Mouse (Mus musculus) neural tube, embryonic 11.5 days (tissue): ENCODE measurements around the gene Adh6a. TPM values are rescaled to one million over a fixed set of nuclear protein-coding genes. Genes with fewer than 3 reads are reported as not detected.

Experiments used
- ATAC-seq: fragments of 200-750 bp; cut with Nextera tagmentation; 2 replicates; pipeline ENCODE4 v1.8.0; 2017; ENCODE audit warnings: moderate number of reproducible peaks, mild to moderate bottlenecking, moderate TSS enrichment, moderate library complexity; ENCODE audit not compliant: insufficient read depth, low FRiP score, low TSS enrichment
- DNase-seq: peaks from one replicate; pipeline ENCODE4 v3.0.0-alpha.2; 2015; ENCODE audit warnings: low spot score
- H3K27ac ChIP-seq: fragments of 300-500 bp; sonication (generic); 2 replicates; pipeline ENCODE4 v1.5.1; 2014; ENCODE audit warnings: low read depth, mild to moderate bottlenecking, low read length
- H3K27me3 ChIP-seq: fragments of 300-500 bp; sonication (generic); 2 replicates; pipeline ENCODE4 v1.6.1; 2014; ENCODE audit warnings: mild to moderate bottlenecking, low read length, mixed read lengths; ENCODE audit not compliant: control insufficient read depth, insufficient read depth
- H3K36me3 ChIP-seq: fragments of 300-500 bp; sonication (generic); 2 replicates; pipeline ENCODE4 v1.6.1; 2014; ENCODE audit warnings: mild to moderate bottlenecking, low read length, moderate library complexity, mixed read lengths; ENCODE audit not compliant: control insufficient read depth, insufficient read depth
- H3K4me1 ChIP-seq: fragments of 300-500 bp; sonication (generic); 2 replicates; pipeline ENCODE4 v1.6.1; 2014; ENCODE audit warnings: low read length, mixed read lengths; ENCODE audit not compliant: control insufficient read depth, insufficient read depth
- H3K4me2 ChIP-seq: fragments of 300-500 bp; sonication (generic); 2 replicates; pipeline ENCODE4 v1.6.1; 2014; ENCODE audit warnings: low read depth, mild to moderate bottlenecking, moderate library complexity
- H3K4me3 ChIP-seq: fragments of 300-500 bp; sonication (generic); 2 replicates; pipeline ENCODE4 v1.5.1; 2014; ENCODE audit warnings: low read depth, low read length
- H3K9ac ChIP-seq: fragments of 300-500 bp; sonication (generic); 2 replicates; pipeline ENCODE4 v1.6.1; 2014; ENCODE audit warnings: mild to moderate bottlenecking, low read length
- H3K9me3 ChIP-seq: fragments of 300-500 bp; sonication (generic); 2 replicates; pipeline ENCODE4 v1.6.1; 2016; ENCODE audit warnings: low read length; ENCODE audit not compliant: control insufficient read depth
- WGBS: fragments of 180-500 bp; shearing (Covaris S2); extraction: QIAGEN DNeasy Blood & Tissue Kit; methylation state at CpG from one replicate; pipeline ENCODE4 v1.1.7; 2014; 5-methylcytosine and 5-hydroxymethylcytosine counted together
- polyA plus RNA-seq: library from polyadenylated mRNA; unstranded; fragments of >200 nt; fragmentation: Nextera tagmentation; extraction: Ambion mirVana; gene quantifications from 2 replicates; pipeline ENCODE4 v1.2.1, GENCODE M21; 2014

Adh6a gene
- polyA plus RNA-seq: not detected in 2 replicates

GRCm38 (mm10) chr3:138312965-138313364 is at the start of gene Adh6a:
Gene Adh6a (plus strand): TSS chr3:138313286.
- no peak within 1 kb of the TSS for H3K9ac ChIP-seq
- H3K27ac ChIP-seq: no peak within 1 kb of the TSS
- no peaks in the 10 kb centered on the region for H3K4me1 ChIP-seq
- ATAC-seq: no peak
- no peaks in the 10 kb centered on the region for H3K9me3 ChIP-seq
- no peak within 1 kb of the TSS for H3K4me2 ChIP-seq
- H3K4me3 ChIP-seq: no peak within 1 kb of the TSS
- DNase-seq: no peak
- no peaks in the 10 kb centered on the region for H3K27me3 ChIP-seq
- H3K36me3 ChIP-seq: no peaks in the 10 kb centered on the region
- 89% methylated on average over 5 of the region's 5 CpGs for WGBS

GRCm38 (mm10) chr3:138264648-138265047 is 48.4 kb upstream of the Adh6a start:
- DNase-seq (no peak), ATAC-seq (no peak)
- Histone ChIP-seq H3K4me1 (no peaks in the 10 kb centered on the region), H3K9me3 (no peaks in the 10 kb centered on the region), H3K27ac (no peak overlapping the region), H3K27me3 (no peaks in the 10 kb centered on the region), H3K4me3 (no peak overlapping the region), H3K36me3 (no peaks in the 10 kb centered on the region), H3K4me2 (no peak overlapping the region), H3K9ac (no peak overlapping the region)
- WGBS: 88% methylated on average over 3 of the region's 3 CpGs

- no peaks in the 10 kb centered on the region for H3K9me3 ChIP-seq
- H3K9ac ChIP-seq: no peak overlapping the region
- no peaks in the 10 kb centered on the region for H3K36me3 ChIP-seq
- ATAC-seq (no peak), DNase-seq (no peak)
- no peak overlapping the region for H3K27ac ChIP-seq
- H3K4me1 ChIP-seq: no peaks in the 10 kb centered on the region
- no peaks in the 10 kb centered on the region for H3K27me3 ChIP-seq
- whole genome bisulfite sequencing: 0% methylated on average over 1 of the region's 1 CpGs
- H3K4me3 ChIP-seq: no peak overlapping the region
- H3K4me2 ChIP-seq: no peak overlapping the region
Measured at GRCm38 (mm10) chr3:138270507-138270906, 42.6 kb upstream of the Adh6a start.

- no peaks in the 10 kb centered on the region for H3K4me1 ChIP-seq
- ATAC-seq (no peak), DNase-seq (no peak)
- H3K9ac ChIP-seq: no peak overlapping the region
- 50% methylated on average over 2 of the region's 2 CpGs for WGBS
- H3K4me3 ChIP-seq: no peak overlapping the region
- no peaks in the 10 kb centered on the region for H3K27me3 ChIP-seq
- H3K27ac ChIP-seq: no peak overlapping the region
- H3K4me2 ChIP-seq: no peak overlapping the region
- no peaks in the 10 kb centered on the region for H3K36me3 ChIP-seq
- H3K9me3 ChIP-seq: no peaks in the 10 kb centered on the region
Measured at GRCm38 (mm10) chr3:138271297-138271696, 41.8 kb upstream of the Adh6a start.

- H3K9ac ChIP-seq: no peak overlapping the region
- no peak overlapping the region for H3K27ac ChIP-seq
- ATAC-seq: no peak
- no peak overlapping the region for H3K4me2 ChIP-seq
- DNase-seq: no peak
- 90% methylated on average over 7 of the region's 7 CpGs for WGBS
- no peaks in the 10 kb centered on the region for H3K9me3 ChIP-seq
- H3K36me3 ChIP-seq: no peaks in the 10 kb centered on the region
- no peak overlapping the region for H3K4me3 ChIP-seq
- no peaks in the 10 kb centered on the region for H3K4me1 ChIP-seq
- no peaks in the 10 kb centered on the region for H3K27me3 ChIP-seq
Measured at GRCm38 (mm10) chr3:138273080-138273479, 40.0 kb upstream of the Adh6a start.

- no peaks in the 10 kb centered on the region for H3K9me3 ChIP-seq
- H3K9ac ChIP-seq: no peak overlapping the region
- no peaks in the 10 kb centered on the region for H3K27me3 ChIP-seq
- 89% methylated on average over 3 of the region's 3 CpGs for WGBS
- DNase-seq (no peak), ATAC-seq (no peak)
- H3K4me2 ChIP-seq: no peak overlapping the region
- H3K27ac ChIP-seq: no peak overlapping the region
- no peaks in the 10 kb centered on the region for H3K4me1 ChIP-seq
- no peaks in the 10 kb centered on the region for H3K36me3 ChIP-seq
- H3K4me3 ChIP-seq: no peak overlapping the region
Measured at GRCm38 (mm10) chr3:138275100-138275499, 38.0 kb upstream of the Adh6a start.

GRCm38 (mm10) chr3:138282556-138282955 is 30.5 kb upstream of the Adh6a start:
- DNase-seq (no peak), ATAC-seq (no peak)
- 89% methylated on average over 9 of the region's 9 CpGs for WGBS
- Histone ChIP-seq H3K4me2 (no peak overlapping the region), H3K36me3 (no peaks in the 10 kb centered on the region), H3K27ac (no peak overlapping the region), H3K4me3 (no peak overlapping the region), H3K9me3 (no peaks in the 10 kb centered on the region), H3K4me1 (no peaks in the 10 kb centered on the region), H3K27me3 (no peaks in the 10 kb centered on the region), H3K9ac (no peak overlapping the region)

GRCm38 (mm10) chr3:138283831-138284230 is 29.3 kb upstream of the Adh6a start:
- Histone ChIP-seq H3K36me3 (no peaks in the 10 kb centered on the region), H3K4me1 (no peaks in the 10 kb centered on the region), H3K27ac (no peak overlapping the region), H3K4me3 (no peak overlapping the region), H3K9me3 (no peaks in the 10 kb centered on the region), H3K9ac (no peak overlapping the region), H3K27me3 (no peaks in the 10 kb centered on the region), H3K4me2 (no peak overlapping the region)
- no peak for ATAC-seq
- no peak for DNase-seq
- WGBS: 96% methylated on average over 1 of the region's 1 CpGs

- Histone ChIP-seq H3K36me3 (no peaks in the 10 kb centered on the region), H3K27me3 (no peaks in the 10 kb centered on the region), H3K4me2 (no peak overlapping the region), H3K9me3 (no peaks in the 10 kb centered on the region), H3K27ac (no peak overlapping the region), H3K4me3 (no peak overlapping the region), H3K4me1 (no peaks in the 10 kb centered on the region), H3K9ac (no peak overlapping the region)
- ATAC-seq: no peak
- no peak for DNase-seq
- 89% methylated on average over 7 of the region's 7 CpGs for WGBS
Measured at GRCm38 (mm10) chr3:138285986-138286385, 27.1 kb upstream of the Adh6a start.
